Mouse (Mus musculus): ENCODE measurements around the gene Gm14295. TPM values are rescaled to one million over a fixed set of nuclear protein-coding genes. Genes with fewer than 3 reads are reported as not detected.
"Not testable (repeated sequence)": the region's sequence is repeated elsewhere in the genome, so short reads cannot be mapped to it uniquely, and the experiment has no call there.

Gene Gm14295
- polyA plus RNA-seq (2014; fragmentation: Nextera tagmentation; extraction: Ambion mirVana), result 15.3 and 15.9 TPM in 2 replicates

DNA sequence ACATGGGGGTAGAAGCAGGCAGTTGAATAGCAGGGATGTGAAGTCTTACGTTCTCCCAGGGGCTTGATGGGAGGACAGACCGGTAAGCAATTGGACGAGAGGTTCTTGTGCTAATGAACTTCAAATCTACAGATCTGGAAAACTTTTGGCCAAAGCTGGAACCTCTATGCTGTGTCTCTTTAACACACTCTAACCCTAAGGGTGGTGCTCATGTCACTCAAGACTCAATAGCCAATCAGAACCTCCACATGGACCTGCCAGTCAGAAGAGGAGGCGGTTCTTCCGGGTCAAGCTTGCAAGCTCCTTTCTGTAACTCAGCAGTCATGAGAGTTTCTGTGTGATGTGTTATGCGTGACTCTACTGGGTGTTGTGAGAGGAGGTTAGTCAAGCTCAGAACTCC lies at the start of gene Gm14295:
Gene Gm14295 (plus strand): TSS at position 301 of the 400 bp plus-strand sequence.
- peak within 1 kb of the TSS; percentile 37; the same call in 1 of the 2 replicates for H3K4me2 ChIP-seq
- peak within 1 kb of the TSS; percentile 42 for H3K4me3 ChIP-seq (ENCODE audit: low read depth, low read length)
- ATAC-seq (replicated peaks; ENCODE audit: insufficient number of reproducible peaks, low FRiP score, low TSS enrichment); H3K36me3 ChIP-seq (ENCODE audit: control insufficient read depth, insufficient read depth, low read length); H3K27ac ChIP-seq (ENCODE audit: low read depth, low read length); H3K9ac ChIP-seq (ENCODE audit: low read depth, low read length); H3K27me3 ChIP-seq (ENCODE audit: control insufficient read depth, insufficient read depth, low read length); H3K4me1 ChIP-seq (ENCODE audit: control insufficient read depth, insufficient read depth, low read length); H3K9me3 ChIP-seq (replicated peaks; ENCODE audit: control insufficient read depth, low read length): not testable (repeated sequence)
- no CpG with 5 or more reads among the region's 6 CpGs for WGBS (ENCODE audit: insufficient replicate concordance)

- H3K9ac ChIP-seq (ENCODE audit: low read depth, low read length); H3K27me3 ChIP-seq (ENCODE audit: control insufficient read depth, insufficient read depth, low read length); H3K9me3 ChIP-seq (replicated peaks; ENCODE audit: control insufficient read depth, low read length); ATAC-seq (replicated peaks; ENCODE audit: insufficient number of reproducible peaks, low FRiP score, low TSS enrichment); H3K4me1 ChIP-seq (ENCODE audit: control insufficient read depth, insufficient read depth, low read length); H3K27ac ChIP-seq (ENCODE audit: low read depth, low read length); H3K36me3 ChIP-seq (ENCODE audit: control insufficient read depth, insufficient read depth, low read length): not testable (repeated sequence)
- peak overlapping the region; percentile 37; the same call in 1 of the 2 replicates for H3K4me2 ChIP-seq
- H3K4me3 ChIP-seq (ENCODE audit: low read depth, low read length), result peak overlapping the region; percentile 42
- 10% methylated on average over 13 of the region's 15 CpGs for WGBS (ENCODE audit: insufficient replicate concordance)
Observed at GRCm38 (mm10) chr2:176798785-176799184, 373 bp downstream of the Gm14295 start.

GRCm38 (mm10) chr2:176830840-176831239 lies 32.4 kb downstream of the Gm14295 start, which contains the start of gene Gm14408:
Gene Gm14408, plus strand, starts transcription at chr2:176831140.
- H3K4me1 ChIP-seq (ENCODE audit: control insufficient read depth, insufficient read depth, low read length); H3K9ac ChIP-seq (ENCODE audit: low read depth, low read length); H3K4me3 ChIP-seq (ENCODE audit: low read depth, low read length); H3K9me3 ChIP-seq (replicated peaks; ENCODE audit: control insufficient read depth, low read length); H3K27ac ChIP-seq (ENCODE audit: low read depth, low read length); ATAC-seq (replicated peaks; ENCODE audit: insufficient number of reproducible peaks, low FRiP score, low TSS enrichment); H3K4me2 ChIP-seq; H3K27me3 ChIP-seq (ENCODE audit: control insufficient read depth, insufficient read depth, low read length); H3K36me3 ChIP-seq (ENCODE audit: control insufficient read depth, insufficient read depth, low read length): not testable (repeated sequence)
- WGBS (ENCODE audit: insufficient replicate concordance), result 75% methylated on average over 1 of the region's 3 CpGs

Other genes starting within 250 kb of the Gm14295 start
- gene Gm14308, start 162.3 kb upstream of the Gm14295 start, polyA plus RNA-seq (2014; fragmentation: Nextera tagmentation; extraction: Ambion mirVana), result 14.0 and 20.6 TPM in 2 replicates
- 10.3 and 12.1 TPM in 2 replicates for gene Zfp973, start 128.1 kb upstream of the Gm14295 start, polyA plus RNA-seq (2014; fragmentation: Nextera tagmentation; extraction: Ambion mirVana)
- gene Gm14305, start 90.3 kb upstream of the Gm14295 start, polyA plus RNA-seq (2014; fragmentation: Nextera tagmentation; extraction: Ambion mirVana), result 26.1 and 33.7 TPM in 2 replicates
- not detected in 2 replicates for gene Gm14408, start 32.5 kb downstream of the Gm14295 start, polyA plus RNA-seq (2014; fragmentation: Nextera tagmentation; extraction: Ambion mirVana)
- gene Gm14296, start 129.2 kb downstream of the Gm14295 start, polyA plus RNA-seq (2014; fragmentation: Nextera tagmentation; extraction: Ambion mirVana), result 10.0 and 10.6 TPM in 2 replicates
- 11.9 and 13.8 TPM in 2 replicates for gene Gm14419, start 202.3 kb downstream of the Gm14295 start, polyA plus RNA-seq (2014; fragmentation: Nextera tagmentation; extraction: Ambion mirVana)

All from heart, embryonic 11.5 days (tissue).